In genomic region chr13:34130226-34130731, GRCm38 (mm10) we compare ENCODE assay signal across 8 mouse cellular contexts. TPM values are rescaled to one million over a fixed set of nuclear protein-coding genes. Genes with fewer than 3 reads are reported as not detected.
DNase-seq lines count a peak whose midpoint lies in the region; ATAC-seq and TF ChIP-seq lines count a peak whose summit lies in the region.

TSS of gene Tubb2b (minus strand) at chr13:34130466.

- in situ Hi-C loops in Patski (cut with MboI; ENCODE audit: low pct_unique_long_range_greater_than_20kb): no loop called here

- H3K36me3 ChIP-seq in lung, embryonic 15.5 days: no peaks in the 10 kb centered on the region

- intact Hi-C loops in heart, postnatal 14 days (cut with DNase I): loop anchor here (5.0 kb wide), 1 partner anchor 53 kb away; the partner anchor contains the start of gene Tubb2a

- under 1% methylated on average over 26 of the region's 26 CpGs for WGBS in lung, embryonic 15.5 days
- WGBS in olfactory bulb, adult 2 months: under 1% methylated on average over 26 of the region's 26 CpGs

- TF ChIP-seq POLR2A in embryonic fibroblast, embryonic 13.5 days (IDR thresholded peaks at IDR 0.05; ENCODE audit: low read depth, low read length): peak; percentile 90
- peak; percentile 62 for TF ChIP-seq POLR2A in olfactory bulb, adult 2 months (IDR thresholded peaks at IDR 0.05; ENCODE audit: insufficient read depth, low read depth, low read length)

- TF ChIP-seq CTCF in Patski (IDR thresholded peaks at IDR 0.05): no peak
- no peak for TF ChIP-seq CTCF in embryonic fibroblast, embryonic 13.5 days (IDR thresholded peaks at IDR 0.05; ENCODE audit: borderline replicate concordance, insufficient read depth, low read length)
- TF ChIP-seq CTCF in olfactory bulb, adult 2 months (IDR thresholded peaks at IDR 0.05; ENCODE audit: insufficient read depth, low read depth, low read length): no peak

- H3K4me3 ChIP-seq in embryonic fibroblast, embryonic 13.5 days (ENCODE audit: insufficient read depth, low read length): peak within 1 kb of the TSS; percentile 87
- H3K4me3 ChIP-seq in lung, embryonic 15.5 days: peak within 1 kb of the TSS; percentile 71
- peak within 1 kb of the TSS; percentile 87 for H3K4me3 ChIP-seq in olfactory bulb, adult 2 months (ENCODE audit: insufficient read depth, low read depth, low read length)

- CTCF ChIA-PET in Patski (lab: Charles Lee): interaction anchor here (0.6 kb wide), 1 partner anchor 91 kb away, joined by 3 read pairs; no protein-coding TSS in a partner anchor

- peak; percentile 46 for ATAC-seq in CD4-positive, CD25-positive, alpha-beta regulatory T cell, adult 4 months
- peak; percentile 59 for ATAC-seq in Patski
- peak; percentile 91 for ATAC-seq in lung, embryonic 15.5 days (ENCODE audit: borderline replicate concordance, extremely low read depth, low FRiP score, low TSS enrichment)

- H3K9me3 ChIP-seq in lung, embryonic 15.5 days: no peaks in the 10 kb centered on the region

- peak within 1 kb of the TSS; percentile 54 for H3K9ac ChIP-seq in lung, embryonic 15.5 days

- POLR2A ChIA-PET in Patski (lab: Charles Lee): interaction anchor here (1.2 to 1.6 kb wide), 3 partner anchors 62 to 72 kb away, joined by 4 to 6 read pairs (median 5); no protein-coding TSS in a partner anchor

- H3K4me2 ChIP-seq in lung, embryonic 15.5 days: peak within 1 kb of the TSS; percentile 93

- H3K4me1 ChIP-seq in embryonic fibroblast, embryonic 13.5 days (ENCODE audit: control insufficient read depth, insufficient read depth, low read length): peaks cover 2% of the 10 kb centered on the region; the same call in 1 of the 2 replicates
- peaks cover 36% of the 10 kb centered on the region for H3K4me1 ChIP-seq in lung, embryonic 15.5 days
- peaks cover 27% of the 10 kb centered on the region for H3K4me1 ChIP-seq in olfactory bulb, adult 2 months (ENCODE audit: control insufficient read depth, insufficient read depth, low read length)

- no peaks in the 10 kb centered on the region for H3K27me3 ChIP-seq in Patski
- peaks cover 38% of the 10 kb centered on the region for H3K27me3 ChIP-seq in lung, embryonic 15.5 days

- peak within 1 kb of the TSS; percentile 56 for H3K27ac ChIP-seq in embryonic fibroblast, embryonic 13.5 days (ENCODE audit: insufficient read depth, low read length)
- peak within 1 kb of the TSS; percentile 62 for H3K27ac ChIP-seq in lung, embryonic 15.5 days
- H3K27ac ChIP-seq in olfactory bulb, adult 2 months (ENCODE audit: insufficient read depth, low read depth, low read length): peak within 1 kb of the TSS; percentile 95

- DNase-seq in Patski (ENCODE audit: low read depth, low spot score): no peak
- DNase-seq in heart, postnatal 14 days: peak; percentile 59 to 70
- peak; percentile 79 to 82 for DNase-seq in layer of hippocampus, adult 8-10 months (ENCODE audit: low spot score in 2 of 2)
- no peak for DNase-seq in c-Kit-positive CD71-positive TER-119-positive erythroid progenitor cells, embryonic 14.5 days (ENCODE audit: low spot score)

RNA-seq across cellular contexts. Expression of gene Tubb2b, which starts in this region (rescaled TPM):
- polyA plus RNA-seq in CD4-positive, CD25-positive, alpha-beta regulatory T cell, adult 4 months (2017; shearing (Covaris generic)): under 1 TPM; 0.59 to 0.72 TPM
- 61.0 TPM for polyA plus RNA-seq in Patski (2021)
- polyA plus RNA-seq in embryonic fibroblast, embryonic 13.5 days (2011; ENCODE audit: insufficient read length, low read depth, missing spikeins): 146 and 176 TPM in 2 replicates
- total RNA-seq in heart, postnatal 14 days (2021): 1 to 10 TPM; 5.2 to 8.8 TPM
- 100 to 1,000 TPM; 198 to 220 (median 215) TPM for total RNA-seq in layer of hippocampus, adult 8-10 months (2022)
- polyA plus RNA-seq in lung, embryonic 15.5 days (2015; fragmentation: Nextera tagmentation; extraction: Ambion mirVana): 18.0 and 19.7 TPM in 2 replicates
- not detected in 2 replicates for polyA plus RNA-seq in olfactory bulb, adult 2 months (2012; ENCODE audit: insufficient read depth, insufficient read length, low replicate concordance, missing spikeins)

Comparison
In these comparisons a context has a peak if more than half of its experiments do, and no peak if none do; other contexts are left out.
1. RNA of gene Tubb2b (total RNA-seq): 198 to 220 TPM in layer of hippocampus, adult 8-10 months; 5.2 to 8.8 TPM in heart, postnatal 14 days; every median in the first group is over 10 times any median in the second.
2. RNA of gene Tubb2b (polyA plus RNA-seq): not detected in olfactory bulb, adult 2 months, 146 to 176 TPM in embryonic fibroblast, embryonic 13.5 days, 61.0 TPM in Patski (single experiment) and 18.0 to 19.7 TPM in lung, embryonic 15.5 days; 0.59 to 0.72 TPM in CD4-positive, CD25-positive, alpha-beta regulatory T cell, adult 4 months; every median in the first group is over 10 times any median in the second.
3. Peak in ATAC-seq in CD4-positive, CD25-positive, alpha-beta regulatory T cell, adult 4 months; RNA of the gene not detected or under 1 TPM.
4. DNase-seq: peak in heart, postnatal 14 days (2 of 2) and layer of hippocampus, adult 8-10 months (2 of 2); none in Patski (single experiment) and c-Kit-positive CD71-positive TER-119-positive erythroid progenitor cells, embryonic 14.5 days (single experiment).
5. Peak in every context shown above with its lines, with median percentiles within 50 percentile points of each other: ATAC-seq, H3K27ac ChIP-seq and H3K4me3 ChIP-seq.